Mouse (Mus musculus) hindbrain, postnatal 0 days (tissue): ENCODE results near the gene Cntrob. TPM values are rescaled to one million over a fixed set of nuclear protein-coding genes. Genes with fewer than 3 reads are reported as not detected.
A peak's percentile ranks its signal among the peaks of the same experiment; 100 is the strongest.

Experiments used
- ATAC-seq: fragments of 200-750 bp; cut with Nextera tagmentation; 2 replicates; pipeline ENCODE4 v1.8.0; 2017; ENCODE audit warnings: mild to moderate bottlenecking, moderate TSS enrichment, moderate library complexity
- DNase-seq: peaks from one replicate; pipeline ENCODE4 v3.0.0-alpha.2; 2015; ENCODE audit warnings: low spot score
- H3K27ac ChIP-seq: fragments of 300-500 bp; sonication (generic); 2 replicates; pipeline ENCODE4 v1.5.1; 2014; ENCODE audit warnings: mild to moderate bottlenecking
- H3K27me3 ChIP-seq: fragments of 300-500 bp; sonication (generic); 2 replicates; pipeline ENCODE4 v1.6.1; 2014; ENCODE audit warnings: low read length, mixed read lengths; ENCODE audit not compliant: insufficient read depth
- H3K36me3 ChIP-seq: fragments of 300-500 bp; sonication (generic); 2 replicates; pipeline ENCODE4 v1.6.1; 2014; ENCODE audit warnings: low read length, mixed read lengths; ENCODE audit not compliant: insufficient read depth
- H3K4me1 ChIP-seq: fragments of 300-500 bp; sonication (generic); 2 replicates; pipeline ENCODE4 v1.6.1; 2014; ENCODE audit warnings: antibody characterized with exemption, low read length, mixed read lengths; ENCODE audit not compliant: insufficient read depth
- H3K4me2 ChIP-seq: fragments of 300-500 bp; sonication (generic); 2 replicates; pipeline ENCODE4 v1.6.1; 2014; ENCODE audit warnings: low read depth, mild to moderate bottlenecking, low read length, moderate library complexity, mixed read lengths
- H3K4me3 ChIP-seq: fragments of 300-500 bp; sonication (generic); 2 replicates; pipeline ENCODE4 v1.5.1; 2014; ENCODE audit warnings: low read length
- H3K9ac ChIP-seq: fragments of 300-500 bp; sonication (generic); replicated peaks from 2 replicates; pipeline ENCODE4 v1.6.1; 2014; ENCODE audit warnings: mild to moderate bottlenecking, low read length, moderate library complexity, mixed read lengths
- H3K9me3 ChIP-seq: fragments of 300-500 bp; sonication (generic); 2 replicates; pipeline ENCODE4 v1.6.1; 2016; ENCODE audit warnings: low read length, mixed read lengths
- CTCF ChIP-seq: IDR thresholded peaks from 2 replicates; pipeline ENCODE4 v1.5.1; 2016; ENCODE audit warnings: antibody characterized with exemption, control low read depth, low read depth
- WGBS: fragments of 180-500 bp; shearing (Covaris S2); extraction: QIAGEN DNeasy Blood & Tissue Kit; methylation state at CpG from one replicate; pipeline ENCODE4 v1.1.7; 2014; 5-methylcytosine and 5-hydroxymethylcytosine counted together
- polyA plus RNA-seq: library from polyadenylated mRNA; unstranded; fragments of >200 nt; fragmentation: Nextera tagmentation; extraction: Ambion mirVana; gene quantifications from 2 replicates; pipeline ENCODE4 v1.2.1, GENCODE M21; 2015
- total RNA-seq: library from RNA; depleted of rRNA; stranded (reverse); fragments of >200 nt; gene quantifications from 2 replicates; pipeline ENCODE4 v1.2.3, GENCODE M21; 2014

Cntrob gene
- total and polyA plus RNA-seq, 2 experiments from 2014 or later: 11.0 to 13.3 TPM

DNA sequence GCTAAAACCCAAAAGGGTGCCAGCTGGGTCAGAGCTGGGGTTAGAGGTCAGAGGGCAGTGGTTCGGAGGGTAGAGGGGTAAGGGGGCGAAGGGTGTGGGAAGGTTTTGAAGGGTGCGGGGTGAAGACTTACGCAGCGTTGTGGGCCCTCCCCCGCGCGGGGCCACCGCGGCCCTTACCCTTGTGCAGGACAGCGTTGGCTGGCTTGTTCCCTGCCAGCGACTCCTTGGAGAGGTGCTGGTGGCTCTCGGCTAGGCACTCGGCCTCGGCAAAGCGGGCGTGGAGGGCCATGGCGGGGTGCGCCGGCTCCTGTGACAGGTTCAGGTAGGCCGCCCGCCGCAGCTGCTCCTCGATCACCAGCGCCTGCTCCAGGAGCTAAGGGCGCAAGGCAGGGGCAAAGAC lies 22.9 kb upstream of the Cntrob start:
- H3K27ac ChIP-seq: no peak overlapping the region
- H3K4me3 ChIP-seq: no peak overlapping the region
- ATAC-seq (no peak), DNase-seq (no peak)
- H3K4me2 ChIP-seq: no peak overlapping the region
- TF ChIP-seq CTCF: no peak
- no peaks in the 10 kb centered on the region for H3K27me3 ChIP-seq
- H3K36me3 ChIP-seq: peaks cover 53% of the 10 kb centered on the region
- no peaks in the 10 kb centered on the region for H3K9me3 ChIP-seq
- H3K9ac ChIP-seq: no peak overlapping the region
- no peaks in the 10 kb centered on the region for H3K4me1 ChIP-seq
- WGBS: 88% methylated on average over 23 of the region's 26 CpGs

- peak; percentile 93 for DNase-seq
- WGBS: 2% methylated on average over 88 of the region's 99 CpGs
- ATAC-seq: peak; percentile 93
Measured at GRCm38 (mm10) chr11:69340161-69341131, 16.9 kb upstream of the Cntrob start, which contains the start of gene Rnf227. Gene Rnf227, plus strand, starts transcription at chr11:69340461.

GRCm38 (mm10) chr11:69334796-69335195 lies 11.2 kb upstream of the Cntrob start:
- Histone ChIP-seq H3K27ac (no peak overlapping the region), H3K27me3 (no peaks in the 10 kb centered on the region), H3K9me3 (no peaks in the 10 kb centered on the region), H3K4me2 (no peak overlapping the region), H3K4me3 (no peak overlapping the region), H3K36me3 (no peaks in the 10 kb centered on the region), H3K9ac (no peak overlapping the region), H3K4me1 (peaks cover 17% of the 10 kb centered on the region)
- no peak for TF ChIP-seq CTCF
- ATAC-seq: no peak
- WGBS: 78% methylated on average over 4 of the region's 4 CpGs
- no peak for DNase-seq

More at GRCm38 (mm10) chr11:69340161-69341131, 16.9 kb upstream of the Cntrob start, which contains the start of gene Rnf227:
- peaks cover 6% of the 10 kb centered on the region for H3K4me1 ChIP-seq
- H3K9ac ChIP-seq: peak within 1 kb of the TSS; percentile 64
- H3K36me3 ChIP-seq: peaks cover 17% of the 10 kb centered on the region
- peak within 1 kb of the TSS; percentile 64 for H3K4me2 ChIP-seq
- peak within 1 kb of the TSS; percentile 86 for H3K27ac ChIP-seq
- no peaks in the 10 kb centered on the region for H3K27me3 ChIP-seq
- no peak for TF ChIP-seq CTCF
- peak within 1 kb of the TSS; percentile 48 for H3K4me3 ChIP-seq
- H3K9me3 ChIP-seq: no peaks in the 10 kb centered on the region

DNA sequence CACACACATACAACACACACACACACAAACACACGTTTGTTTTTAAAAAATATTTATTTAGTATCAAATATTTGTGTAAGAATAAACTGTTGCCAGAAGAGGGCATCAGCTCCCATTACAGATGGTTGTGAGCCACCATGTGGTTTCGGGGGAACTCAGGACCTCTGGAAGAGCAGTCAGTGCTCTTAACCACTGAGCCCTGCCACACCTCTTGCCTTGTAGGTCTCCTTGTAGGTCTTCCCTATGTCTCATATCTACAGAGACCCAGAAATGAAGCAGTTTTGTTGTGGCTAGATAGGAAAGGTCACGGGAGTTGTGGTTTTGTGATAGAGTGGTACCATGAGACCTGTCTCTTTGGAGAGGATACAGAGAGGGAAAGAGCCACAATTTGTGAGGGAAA lies 10.3 kb upstream of the Cntrob start:
- no peaks in the 10 kb centered on the region for H3K27me3 ChIP-seq
- no peaks in the 10 kb centered on the region for H3K36me3 ChIP-seq
- H3K4me2 ChIP-seq: no peak overlapping the region
- ATAC-seq (no peak), DNase-seq (no peak)
- 61% methylated on average over 3 of the region's 3 CpGs for WGBS
- no peaks in the 10 kb centered on the region for H3K9me3 ChIP-seq
- peaks cover 17% of the 10 kb centered on the region for H3K4me1 ChIP-seq
- H3K9ac ChIP-seq: no peak overlapping the region
- no peak overlapping the region for H3K27ac ChIP-seq
- TF ChIP-seq CTCF: no peak
- H3K4me3 ChIP-seq: no peak overlapping the region

GRCm38 (mm10) chr11:69332713-69333253 lies 9.2 kb upstream of the Cntrob start:
- Histone ChIP-seq H3K4me1 (peaks cover 17% of the 10 kb centered on the region), H3K9ac (no peak overlapping the region), H3K4me2 (peak overlapping the region; percentile 71), H3K9me3 (no peaks in the 10 kb centered on the region), H3K27me3 (no peaks in the 10 kb centered on the region), H3K36me3 (no peaks in the 10 kb centered on the region), H3K4me3 (no peak overlapping the region), H3K27ac (peak overlapping the region; percentile 85)
- WGBS: 32% methylated on average over 8 of the region's 8 CpGs
- DNase-seq: no peak
- no peak for ATAC-seq
- TF ChIP-seq CTCF: no peak

GRCm38 (mm10) chr11:69331929-69332405 lies 8.4 kb upstream of the Cntrob start:
- peak; percentile 92 for DNase-seq
- Histone ChIP-seq H3K9me3 (no peaks in the 10 kb centered on the region), H3K4me3 (peak overlapping the region; percentile 45), H3K36me3 (no peaks in the 10 kb centered on the region), H3K9ac (peak overlapping the region; percentile 59), H3K4me1 (peaks cover 17% of the 10 kb centered on the region), H3K27me3 (no peaks in the 10 kb centered on the region), H3K27ac (peak overlapping the region; percentile 85), H3K4me2 (peak overlapping the region; percentile 71)
- WGBS: under 1% methylated on average over 24 of the region's 24 CpGs
- no peak for TF ChIP-seq CTCF
- ATAC-seq: peak; percentile 89
